Mouse (Mus musculus) midbrain, embryonic 10.5 days (tissue): Measurements from ENCODE around the gene Trpv5. TPM values are rescaled to one million over a fixed set of nuclear protein-coding genes. Genes with fewer than 3 reads are reported as not detected.

Experiments used
- DNase-seq: peaks from one replicate; pipeline ENCODE4 v3.0.0-alpha.2; 2017; ENCODE audit warnings: low spot score
- H3K27ac ChIP-seq: fragments of 300-500 bp; sonication (generic); replicated peaks from 2 replicates; pipeline ENCODE4 v1.5.1; 2016; ENCODE audit warnings: mild to moderate bottlenecking
- H3K27me3 ChIP-seq: fragments of 300-500 bp; sonication (generic); 2 replicates; pipeline ENCODE4 v1.6.1; 2016; ENCODE audit warnings: low read depth, mild to moderate bottlenecking; ENCODE audit not compliant: poor library complexity, severe bottlenecking
- H3K36me3 ChIP-seq: fragments of 300-500 bp; sonication (generic); 2 replicates; pipeline ENCODE4 v1.6.1; 2016; ENCODE audit warnings: mild to moderate bottlenecking, moderate library complexity
- H3K4me1 ChIP-seq: fragments of 300-500 bp; sonication (generic); 2 replicates; pipeline ENCODE4 v1.6.1; 2016
- H3K4me3 ChIP-seq: fragments of 300-500 bp; sonication (generic); 2 replicates; pipeline ENCODE4 v1.5.1; 2016; ENCODE audit warnings: mild to moderate bottlenecking, moderate library complexity
- H3K9me3 ChIP-seq: fragments of 300-500 bp; sonication (generic); replicated peaks from 2 replicates; pipeline ENCODE4 v1.6.1; 2016; ENCODE audit warnings: mild to moderate bottlenecking
- WGBS: fragments of 180-500 bp; shearing (Covaris S2); methylation state at CpG from one replicate; pipeline ENCODE4 v1.1.7; 2016; 5-methylcytosine and 5-hydroxymethylcytosine counted together
- polyA plus RNA-seq: library from polyadenylated mRNA; unstranded; fragments of >200 nt; fragmentation: Nextera tagmentation; extraction: Ambion mirVana; gene quantifications from 2 replicates; pipeline ENCODE4 v1.2.1, GENCODE M21; 2016

Trpv5 gene
- polyA plus RNA-seq, 1 experiment from 2014 or later: not detected

GRCm38 (mm10) chr6:41676530-41676929 is 4.0 kb downstream of the Trpv5 start:
- Histone ChIP-seq H3K27ac (no peak overlapping the region), H3K36me3 (no peaks in the 10 kb centered on the region), H3K9me3 (no peaks in the 10 kb centered on the region), H3K27me3 (no peaks in the 10 kb centered on the region), H3K4me3 (no peak overlapping the region), H3K4me1 (no peaks in the 10 kb centered on the region)
- no peak for DNase-seq
- 83% methylated on average over 2 of the region's 2 CpGs for WGBS

GRCm38 (mm10) chr6:41662320-41662719 is 18.2 kb downstream of the Trpv5 start:
- H3K36me3 ChIP-seq: no peaks in the 10 kb centered on the region

GRCm38 (mm10) chr6:41658487-41658886 is 22.1 kb downstream of the Trpv5 start:
- DNase-seq: no peak
- H3K4me3 ChIP-seq: no peak overlapping the region
- WGBS: 78% methylated on average over 1 of the region's 1 CpGs

More at GRCm38 (mm10) chr6:41662320-41662719, 18.2 kb downstream of the Trpv5 start:
- Histone ChIP-seq H3K27ac (no peak overlapping the region), H3K4me1 (no peaks in the 10 kb centered on the region), H3K27me3 (no peaks in the 10 kb centered on the region), H3K4me3 (no peak overlapping the region), H3K9me3 (no peaks in the 10 kb centered on the region)
- DNase-seq: no peak
- 28% methylated on average over 2 of the region's 2 CpGs for WGBS

GRCm38 (mm10) chr6:41654648-41655047 is 25.9 kb downstream of the Trpv5 start:
- no peak overlapping the region for H3K27ac ChIP-seq
- no peaks in the 10 kb centered on the region for H3K4me1 ChIP-seq
- H3K4me3 ChIP-seq: no peak overlapping the region
- no peak for DNase-seq
- no peaks in the 10 kb centered on the region for H3K36me3 ChIP-seq
- H3K9me3 ChIP-seq: no peaks in the 10 kb centered on the region
- 84% methylated on average over 8 of the region's 8 CpGs for WGBS
- no peaks in the 10 kb centered on the region for H3K27me3 ChIP-seq

More at GRCm38 (mm10) chr6:41658487-41658886, 22.1 kb downstream of the Trpv5 start:
- H3K36me3 ChIP-seq: no peaks in the 10 kb centered on the region
- no peaks in the 10 kb centered on the region for H3K27me3 ChIP-seq
- H3K9me3 ChIP-seq: no peaks in the 10 kb centered on the region
- H3K4me1 ChIP-seq: no peaks in the 10 kb centered on the region
- no peak overlapping the region for H3K27ac ChIP-seq

GRCm38 (mm10) chr6:41653173-41653572 is 27.4 kb downstream of the Trpv5 start:
- DNase-seq: no peak
- H3K36me3 ChIP-seq: no peaks in the 10 kb centered on the region
- no peaks in the 10 kb centered on the region for H3K9me3 ChIP-seq
- H3K4me3 ChIP-seq: no peak overlapping the region
- WGBS: 95% methylated on average over 5 of the region's 5 CpGs
- no peaks in the 10 kb centered on the region for H3K4me1 ChIP-seq
- H3K27me3 ChIP-seq: no peaks in the 10 kb centered on the region
- no peak overlapping the region for H3K27ac ChIP-seq

GRCm38 (mm10) chr6:41646672-41647071 is 33.9 kb downstream of the Trpv5 start:
- no peaks in the 10 kb centered on the region for H3K27me3 ChIP-seq
- H3K9me3 ChIP-seq: no peaks in the 10 kb centered on the region
- H3K27ac ChIP-seq: no peak overlapping the region
- no peak for DNase-seq
- no peaks in the 10 kb centered on the region for H3K4me1 ChIP-seq
- no peaks in the 10 kb centered on the region for H3K36me3 ChIP-seq
- no peak overlapping the region for H3K4me3 ChIP-seq

GRCm38 (mm10) chr6:41646220-41646619 is 34.3 kb downstream of the Trpv5 start:
- no peak for DNase-seq
- Histone ChIP-seq H3K27me3 (no peaks in the 10 kb centered on the region), H3K4me1 (no peaks in the 10 kb centered on the region), H3K27ac (no peak overlapping the region), H3K4me3 (no peak overlapping the region), H3K36me3 (no peaks in the 10 kb centered on the region), H3K9me3 (no peaks in the 10 kb centered on the region)
- 82% methylated on average over 3 of the region's 3 CpGs for WGBS

- H3K27me3 ChIP-seq: no peaks in the 10 kb centered on the region
Observed at GRCm38 (mm10) chr6:41643227-41643626, 37.3 kb downstream of the Trpv5 start.

GRCm38 (mm10) chr6:41642765-41643164 is 37.8 kb downstream of the Trpv5 start:
- Histone ChIP-seq H3K27ac (no peak overlapping the region), H3K36me3 (no peaks in the 10 kb centered on the region), H3K9me3 (no peaks in the 10 kb centered on the region), H3K27me3 (no peaks in the 10 kb centered on the region), H3K4me3 (no peak overlapping the region), H3K4me1 (no peaks in the 10 kb centered on the region)
- DNase-seq: no peak
- 90% methylated on average over 4 of the region's 4 CpGs for WGBS

More at GRCm38 (mm10) chr6:41643227-41643626, 37.3 kb downstream of the Trpv5 start:
- no peak for DNase-seq
- no peaks in the 10 kb centered on the region for H3K36me3 ChIP-seq
- WGBS: 92% methylated on average over 3 of the region's 3 CpGs
- H3K27ac ChIP-seq: no peak overlapping the region
- H3K9me3 ChIP-seq: no peaks in the 10 kb centered on the region
- no peaks in the 10 kb centered on the region for H3K4me1 ChIP-seq
- no peak overlapping the region for H3K4me3 ChIP-seq

- Histone ChIP-seq H3K4me1 (no peaks in the 10 kb centered on the region), H3K36me3 (no peaks in the 10 kb centered on the region), H3K27ac (no peak overlapping the region), H3K27me3 (no peaks in the 10 kb centered on the region), H3K4me3 (no peak overlapping the region), H3K9me3 (no peaks in the 10 kb centered on the region)
- no peak for DNase-seq
- 79% methylated on average over 6 of the region's 6 CpGs for WGBS
Observed at GRCm38 (mm10) chr6:41641173-41641866, 39.2 kb downstream of the Trpv5 start.

- no peaks in the 10 kb centered on the region for H3K9me3 ChIP-seq
- no peaks in the 10 kb centered on the region for H3K27me3 ChIP-seq
- H3K27ac ChIP-seq: no peak overlapping the region
- no peak for DNase-seq
- no peaks in the 10 kb centered on the region for H3K4me1 ChIP-seq
- WGBS: 67% methylated on average over 3 of the region's 3 CpGs
- H3K36me3 ChIP-seq: no peaks in the 10 kb centered on the region
- H3K4me3 ChIP-seq: no peak overlapping the region
Observed at GRCm38 (mm10) chr6:41640449-41640848, 40.1 kb downstream of the Trpv5 start.

GRCm38 (mm10) chr6:41637927-41638506 is 42.6 kb downstream of the Trpv5 start:
- Histone ChIP-seq H3K27me3 (no peaks in the 10 kb centered on the region), H3K27ac (no peak overlapping the region), H3K9me3 (no peaks in the 10 kb centered on the region), H3K4me1 (no peaks in the 10 kb centered on the region), H3K4me3 (no peak overlapping the region), H3K36me3 (no peaks in the 10 kb centered on the region)
- no peak for DNase-seq
- WGBS: 88% methylated on average over 6 of the region's 6 CpGs

- no peaks in the 10 kb centered on the region for H3K36me3 ChIP-seq
- H3K4me1 ChIP-seq: no peaks in the 10 kb centered on the region
- no peaks in the 10 kb centered on the region for H3K27me3 ChIP-seq
- no peaks in the 10 kb centered on the region for H3K9me3 ChIP-seq
- 29% methylated on average over 1 of the region's 1 CpGs for WGBS
- DNase-seq: no peak
- H3K4me3 ChIP-seq: no peak overlapping the region
- no peak overlapping the region for H3K27ac ChIP-seq
Observed at GRCm38 (mm10) chr6:41637393-41637792, 43.2 kb downstream of the Trpv5 start.
